Mouse (Mus musculus): ENCODE measurements around the gene Abhd14a. TPM values are rescaled to one million over a fixed set of nuclear protein-coding genes. Genes with fewer than 3 reads are reported as not detected.
A peak's percentile ranks its signal among the peaks of the same experiment; 100 is the strongest.

The Abhd14a gene
- polyA plus RNA-seq, 1 experiment: 34.4 TPM

DNA sequence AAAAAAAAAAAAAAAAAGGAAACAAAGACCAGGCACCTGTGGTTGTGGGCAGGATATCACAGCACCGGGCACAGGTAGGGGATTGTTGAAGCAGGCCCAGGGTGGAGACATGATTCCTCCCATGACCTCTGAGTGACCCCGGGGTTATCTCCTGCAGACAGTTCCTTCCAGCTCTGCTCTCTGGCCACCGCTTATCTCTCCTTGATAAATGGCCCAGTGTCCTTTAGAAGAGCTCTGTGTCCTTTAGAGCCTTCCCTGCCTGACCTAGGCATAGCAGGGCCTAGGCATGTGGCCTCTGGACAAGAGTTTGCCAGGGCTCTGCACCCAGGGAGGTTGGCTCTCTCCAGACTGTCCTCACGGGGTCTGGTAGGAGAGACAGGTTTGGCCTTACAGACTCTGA is 49.7 kb downstream of the Abhd14a start:
- DNase-seq: no peak
- Histone ChIP-seq H3K4me3 (replicated peaks; ENCODE audit: extremely low read depth, low read depth, low read length) (no peak overlapping the region), H3K4me1 (ENCODE audit: control insufficient read depth, insufficient read depth, low read length) (peaks cover 15% of the 10 kb centered on the region)
- TF ChIP-seq POLR2A (IDR thresholded peaks at IDR 0.05; ENCODE audit: borderline replicate concordance, extremely low read depth, low read depth, low read length) (no peak), CTCF (IDR thresholded peaks at IDR 0.05; ENCODE audit: insufficient read depth, low read length) (no peak)
- 57% methylated on average over 4 of the region's 4 CpGs for WGBS

DNA sequence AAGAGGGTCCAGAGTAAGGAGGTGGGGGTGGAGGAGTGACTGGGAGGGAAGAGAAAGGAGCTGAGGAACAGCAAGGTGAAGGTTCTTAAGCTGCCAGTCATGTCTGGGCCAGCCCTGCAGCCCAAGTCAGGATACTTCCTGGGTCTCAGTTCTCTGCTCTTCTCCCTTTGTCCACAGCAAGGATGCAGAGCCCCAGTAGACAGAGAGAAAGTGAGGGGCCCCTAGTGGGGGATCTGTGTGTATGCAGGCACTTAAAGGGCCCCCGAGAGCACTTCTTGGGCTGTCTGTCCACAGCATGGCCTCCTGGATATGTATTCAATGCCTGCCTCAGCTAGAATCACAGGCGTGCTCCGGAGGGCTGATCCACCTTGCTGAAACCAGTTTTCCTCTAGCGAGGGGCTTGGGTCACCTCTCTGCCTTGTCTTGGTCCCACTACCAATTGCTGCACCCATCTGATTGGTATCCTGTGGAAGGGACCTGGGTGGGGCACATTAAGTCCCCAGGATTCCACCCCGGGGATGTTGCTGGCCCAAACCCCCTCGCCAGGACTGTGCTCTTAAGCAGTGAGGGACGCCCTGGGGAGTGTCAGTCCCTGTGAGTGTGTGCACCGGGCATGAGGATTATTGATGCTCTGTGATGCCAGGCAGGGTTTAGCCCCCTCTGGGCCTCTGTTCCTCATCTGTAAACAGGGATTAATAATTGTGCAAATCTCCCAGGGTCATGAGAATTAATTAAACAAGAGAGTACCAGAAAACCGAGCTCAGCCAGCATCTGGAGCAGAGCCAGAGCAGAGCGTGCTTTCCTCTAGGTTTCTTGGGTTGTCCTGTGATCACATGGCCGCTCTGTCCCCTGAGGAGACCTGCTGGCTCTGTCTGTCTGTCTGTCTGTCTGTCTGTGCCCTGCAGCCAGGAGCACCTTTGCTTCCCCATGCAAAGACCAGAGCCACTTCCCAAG is 52.6 kb downstream of the Abhd14a start:
- WGBS: 64% methylated on average over 11 of the region's 11 CpGs
- no peak for DNase-seq
- TF ChIP-seq POLR2A (IDR thresholded peaks at IDR 0.05; ENCODE audit: borderline replicate concordance, extremely low read depth, low read depth, low read length) (no peak), CTCF (IDR thresholded peaks at IDR 0.05; ENCODE audit: insufficient read depth, low read length) (peak; percentile 38)
- Histone ChIP-seq H3K4me1 (ENCODE audit: control insufficient read depth, insufficient read depth, low read length) (peaks cover 15% of the 10 kb centered on the region), H3K4me3 (replicated peaks; ENCODE audit: extremely low read depth, low read depth, low read length) (no peak overlapping the region)

DNA sequence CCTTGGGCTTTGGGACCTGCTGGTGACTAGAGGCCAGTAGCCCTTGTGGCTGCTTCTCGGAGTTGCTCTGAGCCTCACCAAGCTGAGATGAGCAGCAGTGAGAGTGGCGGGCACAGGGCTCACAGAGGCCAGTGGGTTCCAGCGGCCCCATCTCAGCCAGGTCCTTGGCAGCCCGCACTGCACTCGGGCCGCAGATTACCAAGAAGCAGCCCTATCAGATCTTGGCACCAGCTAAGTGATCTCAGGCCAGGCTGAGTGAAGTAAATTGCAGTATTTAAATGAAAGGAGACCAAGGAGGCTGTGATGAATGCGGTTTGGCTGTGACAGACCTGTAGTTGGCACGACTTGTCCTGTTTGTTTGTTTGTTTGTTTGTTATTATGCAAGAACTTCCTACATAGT is 53.9 kb downstream of the Abhd14a start:
- DNase-seq: no peak
- Histone ChIP-seq H3K4me1 (ENCODE audit: control insufficient read depth, insufficient read depth, low read length) (peaks cover 15% of the 10 kb centered on the region), H3K4me3 (replicated peaks; ENCODE audit: extremely low read depth, low read depth, low read length) (no peak overlapping the region)
- TF ChIP-seq POLR2A (IDR thresholded peaks at IDR 0.05; ENCODE audit: borderline replicate concordance, extremely low read depth, low read depth, low read length) (no peak), CTCF (IDR thresholded peaks at IDR 0.05; ENCODE audit: insufficient read depth, low read length) (no peak)
- WGBS: 49% methylated on average over 8 of the region's 8 CpGs

DNA sequence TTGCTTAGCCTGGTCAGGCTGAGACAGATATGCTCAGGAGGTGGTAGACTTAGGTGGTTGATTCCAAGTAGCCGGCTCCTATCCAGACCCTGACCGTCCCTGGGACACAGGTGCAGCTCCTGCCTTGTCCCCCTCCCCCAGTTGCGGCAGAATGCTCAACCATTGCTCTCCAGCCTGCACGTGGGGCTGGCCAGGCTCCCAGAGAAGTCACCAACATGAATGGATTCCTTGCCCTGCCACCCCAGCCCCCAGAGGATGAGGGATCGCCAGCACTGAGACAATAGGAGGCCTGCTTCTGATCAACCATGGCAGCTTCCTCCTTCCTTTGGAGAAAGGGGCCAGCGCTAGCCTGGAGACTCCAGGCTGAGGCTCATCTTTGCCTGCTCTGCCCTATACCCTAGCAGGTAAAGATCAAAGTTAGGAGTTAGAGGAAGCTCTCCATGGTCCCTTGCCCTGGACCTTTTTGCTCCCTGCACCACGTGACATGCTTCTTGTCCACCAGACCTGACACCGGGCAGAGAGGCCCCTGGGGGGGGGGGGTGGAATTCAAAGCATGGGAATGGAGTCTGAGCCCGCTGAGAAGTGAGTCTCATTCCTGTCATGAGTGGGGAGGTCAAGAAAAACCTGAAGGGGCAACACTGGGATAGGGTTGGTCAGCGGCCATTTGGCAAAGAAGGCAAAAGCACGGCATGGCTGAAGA is 54.5 kb downstream of the Abhd14a start:
- TF ChIP-seq POLR2A (IDR thresholded peaks at IDR 0.05; ENCODE audit: borderline replicate concordance, extremely low read depth, low read depth, low read length): no peak
- no peak for TF ChIP-seq CTCF (IDR thresholded peaks at IDR 0.05; ENCODE audit: insufficient read depth, low read length)
- no peak for DNase-seq
- no peak overlapping the region for H3K4me3 ChIP-seq (replicated peaks; ENCODE audit: extremely low read depth, low read depth, low read length)
- 57% methylated on average over 11 of the region's 11 CpGs for WGBS
- H3K4me1 ChIP-seq (ENCODE audit: control insufficient read depth, insufficient read depth, low read length): peaks cover 14% of the 10 kb centered on the region

Other genes starting within 250 kb of the Abhd14a start
- 60.7 and 67.3 TPM in 2 replicates for gene Ppm1m, start 247.9 kb downstream of the Abhd14a start, polyA plus RNA-seq (2012; rRNA removed)
- gene Twf2, start 244.6 kb downstream of the Abhd14a start, polyA plus RNA-seq (2012; rRNA removed): 60.9 and 69.0 TPM in 2 replicates
- gene Tlr9, start 225.1 kb downstream of the Abhd14a start, polyA plus RNA-seq (2012; rRNA removed): 6.0 and 6.4 TPM in 2 replicates
- 443 and 458 TPM in 2 replicates for gene Alas1, start 199.0 kb downstream of the Abhd14a start, polyA plus RNA-seq (2012; rRNA removed)
- 5.7 and 7.9 TPM in 2 replicates for gene Poc1a, start 166.6 kb downstream of the Abhd14a start, polyA plus RNA-seq (2012; rRNA removed)
- gene Dusp7, start 79.0 kb downstream of the Abhd14a start, polyA plus RNA-seq (2012; rRNA removed): 223 and 262 TPM in 2 replicates
- gene Rpl29, start 18.2 kb downstream of the Abhd14a start, polyA plus RNA-seq (2012; rRNA removed): 288 and 319 TPM in 2 replicates
- 6.5 and 10.0 TPM in 2 replicates for gene Acy1, start 9.4 kb downstream of the Abhd14a start, polyA plus RNA-seq (2012; rRNA removed)
- gene Abhd14b, start 219 bp downstream of the Abhd14a start, polyA plus RNA-seq (2012; rRNA removed): 80.0 and 80.9 TPM in 2 replicates
- 68.5 and 70.7 TPM in 2 replicates for gene Pcbp4, start 5.6 kb upstream of the Abhd14a start, polyA plus RNA-seq (2012; rRNA removed)
- 0.19 and 0.50 TPM in 2 replicates for gene Gpr62, start 18.3 kb upstream of the Abhd14a start, polyA plus RNA-seq (2012; rRNA removed)
- 27.4 and 29.2 TPM in 2 replicates for gene Rrp9, start 28.3 kb upstream of the Abhd14a start, polyA plus RNA-seq (2012; rRNA removed)
- 65.2 and 74.3 TPM in 2 replicates for gene Parp3, start 29.3 kb upstream of the Abhd14a start, polyA plus RNA-seq (2012; rRNA removed)
- gene Iqcf1, start 52.3 kb upstream of the Abhd14a start, polyA plus RNA-seq (2012; rRNA removed): 0.30 TPM in 1 of 2 replicates, not detected in the other
- 0.27 TPM in 1 of 2 replicates, not detected in the other for gene Iqcf5, start 66.9 kb upstream of the Abhd14a start, polyA plus RNA-seq (2012; rRNA removed)
- gene Iqcf3, start 114.0 kb upstream of the Abhd14a start, polyA plus RNA-seq (2012; rRNA removed): not detected in 2 replicates
- gene Iqcf4, start 123.3 kb upstream of the Abhd14a start, polyA plus RNA-seq (2012; rRNA removed): not detected in 2 replicates
- gene Iqcf6, start 178.9 kb upstream of the Abhd14a start, polyA plus RNA-seq (2012; rRNA removed): not detected in 2 replicates
- not detected in 2 replicates for gene Grm2, start 208.4 kb upstream of the Abhd14a start, polyA plus RNA-seq (2012; rRNA removed)
- 103 and 108 TPM in 2 replicates for gene Tex264, start 238.2 kb upstream of the Abhd14a start, polyA plus RNA-seq (2012; rRNA removed)